Mouse (Mus musculus): ENCODE results near the gene Olfml2a.

The Olfml2a gene

DNA sequence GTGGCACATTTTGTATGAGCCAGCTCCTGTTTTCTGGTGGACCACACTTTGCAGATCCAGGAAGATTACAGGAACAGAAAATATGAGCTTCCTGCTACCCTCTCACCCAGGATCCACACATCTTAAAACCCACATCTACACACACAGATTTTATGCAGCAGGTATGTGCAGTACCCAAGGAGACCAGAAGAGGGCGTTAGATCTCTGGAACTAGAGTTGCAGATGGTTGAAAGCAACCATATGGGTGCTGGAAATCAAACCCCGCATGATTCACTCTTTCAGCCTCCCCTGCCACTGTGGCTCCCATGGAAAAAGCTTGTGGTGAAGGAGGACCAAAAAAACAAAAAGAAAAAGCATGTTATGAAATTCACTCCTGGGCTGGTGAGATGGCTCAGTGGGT is 7.3 kb downstream of the Olfml2a start:
- no peak for DNase-seq

DNA sequence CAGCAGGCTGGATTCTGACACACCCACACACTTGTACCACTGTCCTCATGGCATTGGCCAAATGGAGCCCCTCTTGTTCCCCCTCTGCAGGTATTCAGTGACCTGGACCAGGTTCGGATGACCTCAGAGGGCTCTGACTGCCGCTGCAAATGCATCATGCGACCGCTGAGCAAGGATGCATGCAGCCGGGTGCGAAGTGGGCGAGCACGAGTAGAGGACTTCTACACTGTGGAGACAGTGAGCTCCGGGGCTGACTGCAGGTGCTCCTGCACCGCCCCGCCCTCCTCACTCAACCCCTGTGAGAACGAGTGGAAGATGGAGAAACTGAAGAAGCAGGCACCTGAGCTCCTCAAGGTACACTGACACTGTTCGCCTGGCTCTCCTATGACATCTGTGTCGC is 9.6 kb downstream of the Olfml2a start:
- no peak for DNase-seq

DNA sequence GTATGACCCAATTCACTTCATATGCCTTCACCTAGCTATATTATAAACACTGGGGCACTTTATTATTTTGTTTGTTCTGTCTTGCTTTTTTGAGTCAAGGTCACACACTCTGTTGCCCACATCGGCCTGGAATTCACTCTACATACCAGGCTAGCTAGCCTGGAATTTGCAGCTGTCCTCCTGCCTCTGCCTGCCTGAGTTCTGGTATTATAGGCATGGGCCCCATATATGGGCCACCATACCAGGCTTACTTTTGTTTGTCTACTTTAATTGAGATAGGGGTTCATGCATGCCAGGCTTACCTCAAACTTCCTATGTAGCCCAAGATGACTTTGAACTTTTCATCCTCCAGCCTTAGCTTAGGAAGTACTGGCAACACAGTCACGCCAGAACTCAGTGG is 10.1 kb downstream of the Olfml2a start:
- no peak for DNase-seq

GRCm38 (mm10) chr2:38943161-38943560 is 11.4 kb downstream of the Olfml2a start:
- DNase-seq = no peak

DNA sequence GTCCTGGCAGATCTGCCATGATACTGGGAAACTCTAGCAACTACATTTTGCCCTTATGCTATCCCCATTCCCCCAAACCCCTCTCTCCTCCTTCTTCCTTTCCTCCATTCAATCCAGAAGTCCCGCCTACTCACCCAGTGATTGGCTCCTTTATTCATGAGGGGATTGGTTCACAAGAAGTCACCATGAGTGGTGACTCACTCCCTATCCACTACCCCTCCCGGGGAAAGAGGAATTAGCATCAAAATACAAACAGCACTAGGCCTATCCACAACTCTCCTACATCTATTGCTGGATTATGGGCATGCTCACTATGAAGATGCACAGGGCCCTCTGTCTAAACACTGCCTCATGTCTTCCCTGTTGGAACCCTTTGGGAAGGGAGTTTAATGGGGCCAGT is 12.2 kb downstream of the Olfml2a start:
- no peak for DNase-seq

DNA sequence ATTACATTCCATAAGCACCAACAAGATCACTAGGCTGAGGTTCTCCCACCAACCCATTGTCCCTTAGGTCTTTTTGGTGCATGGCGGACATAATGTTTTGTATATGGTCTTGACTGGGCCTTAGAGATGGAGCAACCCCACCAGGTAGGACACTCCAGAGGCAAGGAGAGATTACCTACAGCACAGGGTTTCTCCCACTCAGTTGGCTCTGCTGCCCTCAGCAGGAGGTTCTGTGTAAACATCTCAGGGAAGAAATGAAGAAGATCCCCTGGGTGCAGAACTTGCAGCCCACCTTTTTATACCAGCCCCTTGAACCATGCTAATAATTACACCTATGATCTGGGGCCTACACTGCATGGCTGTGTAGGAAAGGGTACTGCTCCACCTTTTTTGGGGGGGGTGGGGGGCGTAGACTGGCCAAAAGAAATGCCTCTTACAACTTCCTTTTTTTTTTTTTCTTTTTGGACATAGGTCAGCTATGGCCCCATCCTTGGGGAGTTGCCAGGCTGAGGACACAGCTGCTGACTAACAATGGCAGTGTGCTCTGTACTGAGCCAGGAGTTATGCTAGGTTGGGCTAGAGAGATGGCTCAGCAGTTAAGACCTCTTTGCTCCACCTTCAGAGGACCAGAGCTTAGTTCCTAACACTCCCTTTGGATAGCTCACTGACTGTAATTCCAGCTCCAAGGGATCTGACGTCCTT is 12.8 kb downstream of the Olfml2a start:
- no peak for DNase-seq

- no peak for DNase-seq
These were observed 15.8 kb downstream of the Olfml2a start for GRCm38 (mm10) chr2:38947566-38947965.

GRCm38 (mm10) chr2:38950281-38950719 is 18.5 kb downstream of the Olfml2a start:
- DNase-seq = no peak

DNA sequence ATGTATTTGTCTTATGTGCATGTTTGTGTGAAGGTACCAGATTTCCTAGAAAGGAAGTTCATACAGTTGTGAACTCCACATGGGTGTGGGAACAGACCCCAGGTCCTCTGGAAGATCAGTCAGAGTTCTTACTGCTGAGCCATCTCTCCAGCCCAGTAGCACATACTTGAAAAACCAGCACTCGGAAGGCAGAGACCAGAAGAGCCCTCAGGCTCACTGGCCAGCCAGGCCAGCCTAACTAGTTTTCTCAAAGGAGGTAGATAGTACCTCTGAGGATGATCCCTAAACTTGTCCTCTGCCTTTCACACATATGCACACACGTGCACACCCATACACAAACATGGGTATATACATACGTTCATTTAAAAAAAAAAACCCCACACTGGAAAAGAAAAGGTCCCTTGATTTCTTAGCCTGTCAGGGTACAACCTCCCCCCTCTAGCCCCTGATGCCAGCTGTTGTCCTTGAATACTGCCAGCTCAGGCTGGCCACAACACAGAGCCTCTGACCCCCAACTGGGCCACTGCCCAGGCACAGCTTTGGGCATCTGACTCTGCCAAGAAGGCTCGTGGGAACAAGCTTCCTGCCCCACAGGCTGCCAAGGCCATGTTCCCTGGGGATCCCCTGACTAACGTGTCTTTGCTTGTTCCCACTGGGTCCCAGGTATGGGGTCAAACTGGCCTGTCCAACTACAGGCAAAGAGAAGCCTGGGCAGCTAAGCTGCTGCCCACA is 21.5 kb downstream of the Olfml2a start:
- DNase-seq = no peak

GRCm38 (mm10) chr2:38956062-38956461 is 24.3 kb downstream of the Olfml2a start:
- no peak for DNase-seq

DNA sequence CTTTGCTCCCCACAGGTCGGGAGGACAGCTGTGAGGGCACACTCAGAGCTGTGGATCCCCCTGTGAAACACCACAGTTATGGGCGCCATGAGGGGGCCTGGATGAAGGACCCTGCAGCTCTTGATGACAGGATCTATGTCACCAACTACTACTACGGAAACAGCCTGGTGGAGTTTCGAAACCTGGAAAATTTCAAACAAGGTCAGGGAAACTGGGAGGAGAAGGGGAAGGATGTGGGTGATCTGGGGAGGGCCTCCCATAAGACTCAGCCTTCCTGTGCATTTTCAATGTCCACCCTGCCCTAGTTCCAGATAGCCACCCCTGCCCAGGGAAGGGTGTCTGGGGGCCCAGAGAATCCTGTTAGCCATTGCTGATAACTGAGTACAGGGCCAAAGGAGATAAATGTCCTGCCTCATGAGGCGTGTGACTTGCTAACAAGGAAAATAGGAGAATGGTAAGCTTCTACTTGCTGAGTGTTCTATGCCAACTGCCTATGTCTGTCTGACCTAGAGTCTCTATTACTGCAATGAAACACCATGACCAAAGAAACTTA is 26.0 kb downstream of the Olfml2a start:
- no peak for DNase-seq

DNA sequence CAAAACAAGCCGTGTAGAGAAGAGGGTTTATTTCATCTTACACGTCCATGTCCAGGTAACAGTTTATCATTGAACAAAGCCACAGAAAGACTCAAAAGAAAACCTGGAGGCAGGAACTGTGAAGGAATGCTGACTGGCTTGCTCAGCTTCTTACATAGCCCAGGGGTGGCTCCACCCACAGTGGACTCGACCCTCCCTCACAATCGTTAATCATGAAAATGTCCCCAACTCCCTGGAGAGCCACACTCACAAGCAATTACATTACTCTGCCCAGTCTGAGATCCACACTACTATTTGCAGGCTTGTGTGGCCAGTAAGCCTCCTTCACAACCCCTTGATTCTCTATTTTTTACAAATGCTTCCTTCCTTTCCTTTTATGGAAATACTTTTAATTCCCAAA is 32.4 kb downstream of the Olfml2a start:
- DNase-seq = no peak

GRCm38 (mm10) chr2:38969650-38970049 is 37.9 kb downstream of the Olfml2a start:
- no peak for DNase-seq

DNA sequence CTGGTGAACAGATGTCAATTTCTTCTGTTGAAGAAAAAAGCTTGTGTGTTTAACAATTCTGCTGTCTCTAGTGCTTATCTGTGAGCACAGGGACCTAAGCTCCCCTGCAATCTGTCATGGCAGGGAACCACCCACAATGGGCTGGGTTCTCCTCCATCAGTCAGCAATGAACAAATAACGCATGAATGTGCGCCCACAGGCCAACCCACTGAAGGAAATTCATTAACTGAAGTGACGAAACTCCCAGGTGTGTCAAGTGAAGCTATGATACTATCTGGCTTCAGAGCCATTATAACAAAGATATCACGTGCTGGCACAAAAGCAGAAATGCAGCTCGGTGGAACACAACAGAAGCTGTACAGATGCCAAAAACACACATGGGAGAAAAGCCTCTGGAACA is 38.3 kb downstream of the Olfml2a start:
- DNase-seq = no peak

DNA sequence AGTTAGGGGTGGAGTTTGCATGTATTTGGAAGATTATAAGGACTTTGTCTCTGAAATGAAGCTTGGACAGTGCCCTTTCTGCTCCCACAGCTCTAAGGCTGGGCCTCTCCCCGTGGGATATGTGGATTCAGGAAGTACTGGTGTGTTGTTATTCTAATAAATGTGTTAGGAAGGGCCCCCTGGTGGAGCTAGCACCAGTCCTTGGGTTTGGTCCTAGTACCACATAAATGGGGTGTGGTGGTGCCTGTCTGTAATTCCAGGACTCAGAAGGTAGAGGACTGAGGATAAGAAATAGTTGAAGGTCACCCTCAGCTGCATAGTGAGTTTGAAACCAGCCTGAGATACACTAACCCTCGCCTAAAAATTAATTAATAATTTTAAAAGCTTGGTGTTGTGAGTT is 41.4 kb downstream of the Olfml2a start:
- DNase-seq = no peak

GRCm38 (mm10) chr2:38973701-38974100 is 41.9 kb downstream of the Olfml2a start:
- no peak for DNase-seq

DNA sequence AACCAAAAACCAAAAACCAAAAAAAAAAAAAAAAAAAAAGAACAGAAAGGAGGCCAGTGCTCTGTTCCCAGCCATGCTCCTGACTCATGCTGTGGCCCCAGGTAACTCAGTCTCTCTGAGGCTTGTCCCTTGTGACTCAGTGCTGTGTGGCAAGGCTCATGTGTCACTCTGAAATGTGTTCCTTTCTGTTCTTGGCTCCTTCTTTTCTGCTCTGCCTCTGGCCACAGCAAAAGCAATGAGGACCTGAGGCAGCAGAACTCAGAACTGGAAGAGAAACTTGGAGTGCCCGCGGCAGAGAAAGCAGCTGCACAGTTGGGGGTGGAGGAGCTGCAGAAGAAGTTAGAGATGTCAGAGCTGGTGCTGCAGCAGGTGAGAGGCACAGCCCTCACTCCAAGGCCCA is 42.4 kb downstream of the Olfml2a start:
- DNase-seq = no peak

DNA sequence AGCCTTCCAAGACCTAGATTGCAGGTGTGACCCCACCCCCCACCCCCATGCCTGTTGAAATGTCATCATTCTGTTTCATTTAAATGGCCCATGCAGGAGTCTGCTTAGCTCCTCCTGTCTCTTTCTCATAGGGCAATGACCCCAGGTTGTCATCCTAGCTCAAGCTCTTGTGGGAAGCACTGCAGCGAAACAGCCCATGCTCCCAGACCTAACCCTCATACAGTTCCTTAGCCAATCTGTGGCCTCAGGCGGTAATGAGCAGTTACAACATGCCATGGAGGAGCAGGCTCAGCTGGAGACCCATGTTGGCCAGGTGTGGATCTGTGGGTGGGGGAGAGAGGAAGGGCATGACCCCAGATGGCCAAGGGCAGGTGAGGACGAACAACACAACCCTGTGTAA is 43.4 kb downstream of the Olfml2a start:
- DNase-seq = no peak

- no peak for DNase-seq
These were observed 44.4 kb downstream of the Olfml2a start for GRCm38 (mm10) chr2:38975941-38976805.

GRCm38 (mm10) chr2:38977837-38978236 is 46.1 kb downstream of the Olfml2a start:
- DNase-seq = no peak

- DNase-seq = no peak
These were observed 51.7 kb downstream of the Olfml2a start for GRCm38 (mm10) chr2:38983456-38983855.

- no peak for DNase-seq
These were observed 54.8 kb downstream of the Olfml2a start for GRCm38 (mm10) chr2:38986580-38986979.

DNA sequence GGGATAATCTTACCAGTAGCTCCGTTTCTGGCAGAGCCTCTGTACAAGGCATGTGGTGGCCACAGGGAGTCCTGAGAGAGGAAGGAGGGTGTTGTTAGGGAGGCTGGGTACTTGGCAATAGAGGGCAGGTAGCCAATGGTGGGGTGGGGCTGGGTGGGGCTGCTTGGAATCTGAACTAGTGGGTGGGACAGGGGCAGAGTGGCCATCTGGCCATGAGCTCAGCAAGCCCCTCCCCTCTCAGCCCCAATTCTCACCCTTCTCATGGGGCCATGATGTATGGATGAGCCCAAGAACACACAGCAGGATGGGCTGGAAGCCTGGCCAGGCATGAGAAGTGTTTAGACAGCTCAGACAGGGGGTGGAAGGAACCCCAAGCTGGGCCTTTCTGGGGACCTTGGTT is 55.6 kb downstream of the Olfml2a start:
- DNase-seq = no peak
